Mouse (Mus musculus) CH12.LX (cell line): ENCODE data around the gene Gpr152. TPM values are rescaled to one million over a fixed set of nuclear protein-coding genes. Genes with fewer than 3 reads are reported as not detected.

Experiments used
- DNase-seq: peaks from one replicate; pipeline ENCODE4 v3.0.0-alpha.2; 2013; ENCODE audit errors: extremely low read depth
- H3K27ac ChIP-seq: 2 replicates; pipeline ENCODE4 v1.5.1; 2012; ENCODE audit warnings: low read depth, mild to moderate bottlenecking, control low read depth, moderate library complexity; ENCODE audit not compliant: insufficient read depth
- H3K27me3 ChIP-seq: replicated peaks from 2 replicates; pipeline ENCODE3; 2012; ENCODE audit warnings: inconsistent platforms
- H3K36me3 ChIP-seq, 2 experiments: replicated peaks in 1 of 2; 2 replicates each; pipeline versions ENCODE3 to v1.6.1; 2012; ENCODE audit warnings: inconsistent platforms in 1 of 2, low read length in 1 of 2, mild to moderate bottlenecking in 1 of 2, mixed read lengths in 1 of 2, moderate library complexity in 1 of 2; ENCODE audit not compliant: control insufficient read depth in 1 of 2, insufficient read depth in 1 of 2
- H3K4me1 ChIP-seq, 2 experiments: 2 replicates each; pipeline ENCODE4 v1.6.1; 2012; ENCODE audit warnings: inconsistent platforms in 1 of 2, moderate library complexity in 1 of 2; ENCODE audit not compliant: insufficient read depth in 2 of 2, control insufficient read depth in 1 of 2
- H3K4me2 ChIP-seq: 2 replicates; pipeline ENCODE4 v1.6.1; 2012; ENCODE audit warnings: low read depth, mild to moderate bottlenecking, control low read depth; ENCODE audit not compliant: poor library complexity, insufficient read depth, severe bottlenecking
- H3K4me3 ChIP-seq, 3 experiments: fragments of 150-350 bp in 1 of 3; sonication (generic) in 1 of 3; replicated peaks in 1 of 3; 2 replicates each; pipeline versions ENCODE3 to v1.5.1; 2011 to 2012; ENCODE audit warnings: low read depth in 2 of 3, low read length in 2 of 3, mild to moderate bottlenecking in 2 of 3, moderate library complexity in 2 of 3, control low read depth in 1 of 3, improper control_type of control experiment in 1 of 3, inconsistent platforms in 1 of 3, mixed read lengths in 1 of 3; ENCODE audit not compliant: poor library complexity in 1 of 3
- H3K79me2 ChIP-seq: replicated peaks from 2 replicates; pipeline ENCODE4 v1.6.1; 2012; ENCODE audit warnings: mild to moderate bottlenecking, moderate library complexity; ENCODE audit not compliant: control insufficient read depth, poor library complexity, insufficient read depth, severe bottlenecking; ENCODE audit errors: extremely low read depth
- H3K9ac ChIP-seq: 2 replicates; pipeline ENCODE4 v1.6.1; 2012; ENCODE audit warnings: low read depth, mild to moderate bottlenecking, control low read depth, moderate library complexity; ENCODE audit not compliant: insufficient read depth
- H3K9me3 ChIP-seq: replicated peaks from 2 replicates; pipeline ENCODE3; 2012; ENCODE audit warnings: low read length, inconsistent platforms, mixed read lengths
- CHD1 ChIP-seq: IDR thresholded peaks from 2 replicates; pipeline ENCODE4 v1.6.1; 2012; ENCODE audit warnings: low read depth, low read length, improper control_type of control experiment, inconsistent platforms
- CHD2 ChIP-seq: IDR thresholded peaks from 2 replicates; pipeline ENCODE4 v1.6.1; 2011; ENCODE audit warnings: low read length, improper control_type of control experiment
- CTCF ChIP-seq, 2 experiments: IDR thresholded peaks in 1 of 2; conservative IDR thresholded peaks in 1 of 2; 2 replicates each; pipeline ENCODE4 v1.5.1; 2011 to 2012; ENCODE audit warnings: low read depth in 2 of 2, low read length in 2 of 2, improper control_type of control experiment in 1 of 2, inconsistent platforms in 1 of 2, mild to moderate bottlenecking in 1 of 2, moderate library complexity in 1 of 2
- E2F4 ChIP-seq: IDR thresholded peaks from 2 replicates; pipeline ENCODE4 v1.6.1; 2011; ENCODE audit warnings: low read depth, low read length, improper control_type of control experiment; ENCODE audit not compliant: insufficient replicate concordance
- EP300 ChIP-seq: IDR thresholded peaks from 2 replicates; pipeline ENCODE4 v1.6.1; 2011; ENCODE audit warnings: low read length, improper control_type of control experiment
- ETS1 ChIP-seq: conservative IDR thresholded peaks from 2 replicates; pipeline ENCODE4 v1.6.1; 2012; ENCODE audit warnings: low read depth, mild to moderate bottlenecking, inconsistent platforms, low read length, improper control_type of control experiment, moderate library complexity
- HCFC1 ChIP-seq: IDR thresholded peaks from 2 replicates; pipeline ENCODE4 v1.6.1; 2012; ENCODE audit warnings: low read depth, mild to moderate bottlenecking, inconsistent platforms, low read length, improper control_type of control experiment
- KAT2A ChIP-seq: IDR thresholded peaks from 2 replicates; pipeline ENCODE4 v1.6.1; 2012; ENCODE audit warnings: low read length, improper control_type of control experiment, inconsistent platforms; ENCODE audit not compliant: insufficient replicate concordance
- MAX ChIP-seq: IDR thresholded peaks from 2 replicates; pipeline ENCODE4 v1.6.1; 2011; ENCODE audit warnings: low read length, improper control_type of control experiment
- MXI1 ChIP-seq: IDR thresholded peaks from 2 replicates; pipeline ENCODE4 v1.6.1; 2011; ENCODE audit warnings: mild to moderate bottlenecking, low read depth, low read length, improper control_type of control experiment
- MYC ChIP-seq: IDR thresholded peaks from 2 replicates; pipeline ENCODE4 v1.6.1; 2011; ENCODE audit warnings: low read depth, mild to moderate bottlenecking, improper control_type of control experiment, low read length
- NELFE ChIP-seq: IDR thresholded peaks from 2 replicates; pipeline ENCODE4 v1.6.1; 2011; ENCODE audit warnings: low read depth, low read length, improper control_type of control experiment
- NRF1 ChIP-seq: IDR thresholded peaks from 2 replicates; pipeline ENCODE4 v1.6.1; 2014; ENCODE audit warnings: low read depth, mild to moderate bottlenecking, inconsistent platforms, low read length, improper control_type of control experiment, moderate library complexity
- RCOR1 ChIP-seq: conservative IDR thresholded peaks from 2 replicates; pipeline ENCODE4 v1.6.1; 2012; ENCODE audit warnings: low read depth, mild to moderate bottlenecking, inconsistent platforms, low read length, improper control_type of control experiment
- SIN3A ChIP-seq: IDR thresholded peaks from 2 replicates; pipeline ENCODE4 v1.6.1; 2012; ENCODE audit warnings: low read length, improper control_type of control experiment, inconsistent platforms
- TBP ChIP-seq: conservative IDR thresholded peaks from 2 replicates; pipeline ENCODE4 v1.6.1; 2011; ENCODE audit warnings: low read depth, low read length, improper control_type of control experiment
- UBTF ChIP-seq: IDR thresholded peaks from 2 replicates; pipeline ENCODE4 v1.6.1; 2012; ENCODE audit warnings: low read depth, mild to moderate bottlenecking, inconsistent platforms, low read length, improper control_type of control experiment, moderate library complexity
- USF2 ChIP-seq: conservative IDR thresholded peaks from 2 replicates; pipeline ENCODE4 v1.6.1; 2011; ENCODE audit warnings: low read depth, low read length, improper control_type of control experiment
- ZC3H11A ChIP-seq: IDR thresholded peaks from 2 replicates; pipeline ENCODE4 v1.6.1; 2012; ENCODE audit warnings: low read depth, mild to moderate bottlenecking, inconsistent platforms, low read length, improper control_type of control experiment
- ZKSCAN1 ChIP-seq: IDR thresholded peaks from 2 replicates; pipeline ENCODE4 v1.6.1; 2012; ENCODE audit warnings: low read depth, inconsistent platforms, low read length, improper control_type of control experiment, borderline replicate concordance
- ZNF384 ChIP-seq: IDR thresholded peaks from 2 replicates; pipeline ENCODE4 v1.6.1; 2012; ENCODE audit warnings: low read depth, low read length, improper control_type of control experiment, inconsistent platforms
- dilution Hi-C: fragments of 300-500 bp; cut with MboI; formaldehyde crosslinking; loops from 2 replicates; pipeline ENCODE4 v1.14.3; 2020; ENCODE audit warnings: low sequenced_read_pairs; ENCODE audit not compliant: extremely low pct_unique_long_range_greater_than_20kb, extremely low pct_ligation_motif_present
- in situ Hi-C: fragments of 300-500 bp; cut with MboI; formaldehyde crosslinking; loops from 3 replicates; pipeline ENCODE4 v1.14.3; 2019; ENCODE audit warnings: low sequenced_read_pairs, low pct_ligation_motif_present, low pct_unique_long_range_greater_than_20kb, mixed read lengths
- polyA plus RNA-seq: library from polyadenylated mRNA; unstranded; fragments of >175 nt; gene quantifications from 2 replicates; pipeline ENCODE4 v1.2.1, GENCODE M21; 2012; ENCODE audit warnings: low read depth; ENCODE audit not compliant: insufficient read length
- total RNA-seq, 2 experiments: library from RNA; depleted of rRNA; stranded (reverse); fragments of 300-350 nt in 1 of 2; fragments of >200 nt in 1 of 2; gene quantifications; 2 replicates each; pipeline ENCODE4 v1.2.3; 2012 to 2014

The Gpr152 gene
- total and polyA plus RNA-seq, 3 experiments = 0.05 to 0.71 (median 0.17) TPM

DNA sequence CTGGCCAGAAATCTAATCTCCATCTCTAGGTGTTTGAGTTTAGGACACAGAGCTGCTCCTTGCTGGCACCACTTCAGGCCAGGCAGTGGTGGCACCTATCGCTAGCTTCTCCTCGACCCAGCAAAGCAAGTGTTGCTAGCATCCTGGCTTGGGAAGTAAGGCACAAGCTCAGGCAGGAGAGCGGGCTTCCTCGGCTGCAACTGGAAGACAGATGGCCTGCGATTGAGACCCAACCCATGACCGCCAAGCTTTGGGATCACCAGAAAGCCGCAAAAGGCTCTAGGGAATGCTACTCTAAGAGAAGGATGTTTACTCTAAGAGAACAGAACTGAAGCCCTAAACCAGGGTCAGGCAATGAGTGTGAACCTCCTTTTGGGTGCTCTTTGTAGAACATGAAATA, 10.1 kb upstream of the Gpr152 start:
- H3K9me3 ChIP-seq = no peaks in the 10 kb centered on the region
- dilution Hi-C loops (no loop called here), in situ Hi-C loops (loop anchor here (5.0 kb wide), 1 partner anchor 73 kb away; the partner anchor contains the start of gene Rad9a)
- H3K36me3 ChIP-seq = peaks cover 36 to 56% of the 10 kb centered on the region in 2 experiments
- no peak for DNase-seq
- no peaks in the 10 kb centered on the region for H3K27me3 ChIP-seq
- no peak overlapping the region for H3K9ac ChIP-seq
- no peak overlapping the region for H3K4me2 ChIP-seq
- H3K4me1 ChIP-seq = peaks cover 15 to 76% of the 10 kb centered on the region in 2 experiments
- 0 out of 2 replicates have a peak overlapping the region, but pooled peaks have one; percentile 27 for H3K27ac ChIP-seq
- no peak overlapping the region for H3K4me3 ChIP-seq
- H3K79me2 ChIP-seq = peaks cover 27% of the 10 kb centered on the region
- TF ChIP-seq RCOR1 (no peak), NRF1 (no peak), CHD2 (no peak), NELFE (no peak), SIN3A (no peak), ZKSCAN1 (no peak), USF2 (no peak), MXI1 (no peak), ZNF384 (no peak), ZC3H11A (no peak), EP300 (no peak)

DNA sequence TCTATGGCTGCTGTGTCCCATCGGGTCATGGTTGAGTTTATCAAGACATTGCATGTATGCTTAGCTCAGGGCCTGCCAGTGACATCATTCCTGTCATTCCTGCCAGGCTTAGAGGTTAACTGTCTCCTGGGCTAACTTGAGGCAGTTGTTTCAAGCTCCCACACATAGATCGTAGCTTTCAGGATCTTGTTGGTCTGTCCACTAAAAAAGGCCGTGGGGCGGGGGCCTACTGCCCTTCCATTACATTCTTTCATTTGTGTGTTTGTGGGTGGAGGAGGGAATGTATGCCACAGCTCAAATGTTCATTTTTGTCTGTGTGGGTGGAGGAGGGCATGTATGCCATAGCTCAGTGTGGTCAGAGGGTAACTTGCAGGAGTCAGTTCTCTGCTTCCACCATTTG, 9.5 kb upstream of the Gpr152 start:
- Histone ChIP-seq H3K9ac (no peak overlapping the region), H3K9me3 (no peaks in the 10 kb centered on the region)
- TF ChIP-seq MYC (no peak), MAX (no peak), ZC3H11A (no peak), E2F4 (no peak), NRF1 (no peak), HCFC1 (no peak), UBTF (no peak), CTCF (conservative IDR thresholded peaks at IDR 0.05 in 1 of 2, IDR thresholded peaks at IDR 0.05 in 1 of 2; ENCODE audit: low read depth in 2 of 2, low read length in 2 of 2) (no peak), TBP (no peak), CHD1 (no peak), ETS1 (no peak), ZNF384 (no peak), KAT2A (no peak), ZKSCAN1 (no peak)
- TF ChIP-seq, all 38 proteins: peak for 0
- H3K27ac ChIP-seq = no peak overlapping the region
- no peak overlapping the region for H3K4me2 ChIP-seq
- in situ Hi-C loops = no loop called here
- dilution Hi-C loops = no loop called here
- no peak for DNase-seq
- H3K4me1 ChIP-seq = peaks cover 18 to 76% of the 10 kb centered on the region in 2 experiments
- H3K27me3 ChIP-seq = no peaks in the 10 kb centered on the region
- H3K79me2 ChIP-seq = peaks cover 27% of the 10 kb centered on the region
- no peak overlapping the region for H3K4me3 ChIP-seq
- peaks cover 36 to 56% of the 10 kb centered on the region in 2 experiments for H3K36me3 ChIP-seq
